Mouse (Mus musculus) megakaryocyte, embryonic 14.5 days (primary cell): Measurements from ENCODE around the gene Pdxdc1.

ENCODE experiments used
- FLI1 ChIP-seq: IDR thresholded peaks from 2 replicates; pipeline ENCODE4 v1.6.1; 2012; ENCODE audit warnings: low read length, inconsistent platforms, mixed read lengths
- GATA1 ChIP-seq: IDR thresholded peaks from 3 replicates; pipeline ENCODE4 v1.6.1; 2012; ENCODE audit warnings: mixed read lengths, low read length, inconsistent platforms, borderline replicate concordance

- TF ChIP-seq GATA1 = no peak
- no peak for TF ChIP-seq FLI1
These were observed 12.5 kb downstream of the Pdxdc1 start for GRCm38 (mm10) chr16:13890449-13890848.
